Mouse (Mus musculus): ENCODE data around the gene Sgms1.

Sgms1 gene

DNA sequence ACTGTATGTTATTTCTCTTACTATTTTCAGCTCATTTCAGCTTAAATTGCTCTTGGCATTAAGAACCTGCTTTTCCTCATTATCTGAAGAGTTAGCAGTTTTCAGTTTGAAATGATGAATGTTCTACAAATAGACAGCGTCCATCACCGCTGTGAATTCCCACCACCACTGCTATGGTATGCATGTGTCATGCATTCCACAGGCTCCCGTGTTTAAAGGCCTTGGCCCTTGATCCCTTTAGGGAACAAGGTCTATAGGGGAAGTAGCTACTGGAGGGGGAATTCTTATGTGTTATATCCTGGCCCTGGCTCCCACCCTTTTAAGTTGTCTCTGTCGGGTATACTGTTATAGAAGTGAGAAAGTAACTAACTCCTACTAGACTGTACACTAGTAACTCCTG, 210.0 kb downstream of the Sgms1 start:
- DNase-seq (ENCODE audit: low read depth) = no peak

DNA sequence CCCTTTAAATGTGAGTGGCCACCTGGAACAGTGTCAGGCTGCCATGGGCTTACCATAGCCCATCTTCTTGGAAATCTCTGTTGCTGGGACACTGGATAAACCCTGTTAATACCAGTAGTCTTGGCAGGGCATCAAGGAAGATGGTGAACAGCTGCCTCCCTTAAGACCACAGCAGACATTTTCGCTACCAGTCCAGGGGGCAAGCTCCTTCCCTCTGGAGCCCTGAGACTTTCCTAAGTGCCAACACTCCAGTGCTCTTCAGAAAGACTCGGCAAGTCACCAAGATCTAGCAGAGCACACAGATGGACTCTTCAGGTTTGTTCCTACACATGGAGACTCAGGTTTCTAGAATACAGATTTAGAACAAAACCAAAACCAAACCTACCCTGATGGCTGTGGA, 211.4 kb downstream of the Sgms1 start:
- no peak for DNase-seq (ENCODE audit: low read depth)

DNA sequence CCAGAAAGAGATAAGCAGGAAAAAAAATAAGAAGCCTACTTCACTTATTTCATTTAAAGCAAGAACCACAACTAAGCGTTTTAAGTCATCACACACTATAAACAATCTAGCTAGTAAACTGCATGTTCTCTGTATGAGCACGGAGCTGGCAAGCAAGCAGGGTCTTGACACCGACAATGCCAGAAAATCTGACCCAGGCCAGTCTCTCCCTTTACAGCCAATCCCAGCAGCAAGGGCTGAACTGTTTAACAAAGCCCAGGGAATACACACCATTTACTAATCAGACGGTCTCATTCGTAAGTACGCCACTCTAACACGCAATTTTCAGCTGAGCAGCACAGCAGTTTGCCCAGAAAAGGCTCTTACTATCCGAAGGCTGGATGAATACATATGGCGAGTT, 213.1 kb downstream of the Sgms1 start:
- DNase-seq (ENCODE audit: low read depth) = no peak

DNA sequence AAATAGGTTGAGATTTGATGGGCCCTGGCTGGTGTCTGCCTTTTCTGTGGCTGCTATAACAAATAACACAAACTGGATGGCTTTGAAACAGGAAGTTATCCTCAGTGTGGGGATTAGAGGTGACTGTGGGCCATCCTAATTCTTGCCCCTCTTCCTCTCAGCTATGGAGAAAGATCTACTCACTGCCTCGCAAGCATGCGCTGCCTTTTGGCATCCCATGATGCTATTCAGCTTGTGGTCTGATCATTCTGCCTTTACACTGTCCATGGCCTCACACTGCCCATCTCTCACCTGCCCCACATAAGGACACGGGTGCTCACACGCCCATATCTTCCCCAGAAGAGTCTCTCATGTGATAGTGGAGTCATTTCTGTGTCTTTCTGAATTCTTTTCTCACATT, 213.5 kb downstream of the Sgms1 start:
- no peak for DNase-seq (ENCODE audit: low read depth)

DNA sequence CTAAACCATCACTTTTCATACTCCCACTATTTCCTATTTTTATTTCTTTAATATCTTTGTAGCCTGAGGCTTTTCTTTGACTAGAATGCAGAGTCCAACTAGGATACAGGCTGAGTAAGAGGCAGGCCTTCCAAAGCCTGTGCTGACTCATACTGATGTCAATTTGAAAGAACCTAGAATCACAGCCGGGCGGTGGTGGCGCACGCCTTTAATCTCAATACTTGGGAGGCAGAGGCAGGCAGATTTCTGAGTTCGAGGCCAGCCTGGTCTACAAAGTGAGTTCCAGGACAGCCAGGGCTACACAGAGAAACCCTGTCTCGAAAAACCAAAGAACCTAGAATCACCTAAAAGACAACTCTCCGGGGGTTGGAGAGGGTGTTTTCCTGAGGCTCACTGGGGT, 214.5 kb downstream of the Sgms1 start:
- no peak for DNase-seq (ENCODE audit: low read depth)

DNA sequence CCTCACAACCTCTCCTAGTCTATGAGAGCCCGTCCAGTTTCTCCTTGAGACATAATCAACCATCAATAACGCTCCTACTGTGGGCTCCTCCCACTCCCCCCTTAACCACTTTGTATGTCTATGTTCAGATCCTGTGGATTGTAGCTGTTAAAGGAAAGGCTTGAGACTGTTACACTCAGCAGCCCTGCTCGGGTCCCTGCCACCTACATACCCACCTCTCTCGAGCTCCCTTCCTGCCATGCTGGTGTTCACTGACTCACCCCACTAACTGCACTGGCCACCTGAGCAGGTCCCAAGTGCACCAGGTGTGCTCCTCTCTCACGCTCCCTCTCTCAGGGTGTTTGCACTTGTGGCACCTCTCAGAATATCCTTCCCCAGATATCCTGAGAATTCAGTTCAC, 215.0 kb downstream of the Sgms1 start:
- DNase-seq (ENCODE audit: low read depth) = no peak

DNA sequence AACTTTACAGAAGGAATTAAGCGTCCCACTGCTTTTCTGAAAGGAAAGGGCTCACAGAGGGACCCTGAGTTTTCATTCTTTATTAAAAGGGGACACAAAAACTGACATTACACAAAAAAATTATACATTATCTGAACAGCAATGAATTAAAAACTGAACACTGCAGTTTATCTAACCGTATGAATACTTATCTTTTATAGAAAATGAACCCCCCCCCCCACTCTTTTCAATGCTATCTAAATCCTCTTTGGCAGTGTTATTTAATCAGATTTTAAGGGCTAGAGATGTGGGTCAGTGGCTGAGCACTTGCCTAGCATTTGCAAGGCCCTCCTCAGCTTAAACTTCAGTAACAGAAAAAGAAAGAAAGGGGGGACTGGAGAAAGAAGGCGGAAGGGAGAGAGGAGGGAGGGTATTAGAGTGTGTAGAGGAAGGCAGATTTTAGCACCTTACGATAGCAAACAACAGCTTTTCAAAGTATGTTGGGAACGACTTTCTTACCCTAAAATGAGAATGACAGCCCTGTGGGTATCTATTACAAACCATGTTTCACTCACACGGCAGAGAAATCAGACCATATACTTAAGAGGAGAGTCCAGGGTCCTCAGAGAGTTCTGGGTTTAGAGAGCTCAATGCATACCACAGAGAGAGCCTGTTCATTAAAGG, 215.9 kb downstream of the Sgms1 start:
- DNase-seq (ENCODE audit: low read depth) = no peak

DNA sequence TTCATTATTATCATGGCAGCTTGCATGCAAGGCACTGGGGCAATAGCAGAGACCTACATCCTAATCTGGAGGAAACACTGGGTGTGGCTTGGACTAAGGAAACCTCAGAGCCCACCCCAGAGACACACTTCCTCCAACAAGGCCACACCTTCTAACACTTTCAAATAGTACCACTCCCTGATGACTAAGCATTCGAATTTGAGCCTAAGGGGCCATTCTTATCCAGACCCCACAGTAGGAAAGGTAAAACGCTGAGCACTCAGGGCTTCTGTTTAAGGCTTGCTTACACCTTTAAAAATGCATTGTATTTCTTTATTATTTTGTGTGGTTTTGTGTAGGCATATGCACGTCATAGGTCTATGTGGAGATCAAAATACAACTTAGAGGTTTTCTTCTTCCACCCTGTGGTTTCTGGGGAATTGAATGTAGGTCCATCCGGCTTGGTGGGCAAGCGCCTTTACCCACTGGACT, 217.0 kb downstream of the Sgms1 start:
- peak; percentile 72 for DNase-seq (ENCODE audit: low read depth)

DNA sequence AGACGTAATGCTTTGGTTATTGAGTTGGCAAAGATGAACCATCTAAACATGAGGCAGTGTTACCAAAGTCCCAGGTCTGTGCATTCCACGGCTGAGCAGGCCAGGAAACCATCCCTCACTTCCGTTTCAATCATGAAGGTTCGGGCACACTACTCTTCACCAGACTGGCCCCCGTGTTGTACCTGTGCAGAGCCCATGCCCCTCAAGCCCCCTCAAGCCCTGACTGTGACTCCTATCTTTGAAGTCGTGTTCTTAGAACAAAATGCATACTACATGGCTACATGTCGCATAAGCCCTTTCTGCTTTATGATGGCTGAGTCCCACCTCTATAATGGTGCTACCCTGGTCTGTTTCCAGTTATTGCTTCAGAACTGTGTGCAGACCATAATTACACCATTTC, 217.5 kb downstream of the Sgms1 start:
- no peak for DNase-seq (ENCODE audit: low read depth)

DNA sequence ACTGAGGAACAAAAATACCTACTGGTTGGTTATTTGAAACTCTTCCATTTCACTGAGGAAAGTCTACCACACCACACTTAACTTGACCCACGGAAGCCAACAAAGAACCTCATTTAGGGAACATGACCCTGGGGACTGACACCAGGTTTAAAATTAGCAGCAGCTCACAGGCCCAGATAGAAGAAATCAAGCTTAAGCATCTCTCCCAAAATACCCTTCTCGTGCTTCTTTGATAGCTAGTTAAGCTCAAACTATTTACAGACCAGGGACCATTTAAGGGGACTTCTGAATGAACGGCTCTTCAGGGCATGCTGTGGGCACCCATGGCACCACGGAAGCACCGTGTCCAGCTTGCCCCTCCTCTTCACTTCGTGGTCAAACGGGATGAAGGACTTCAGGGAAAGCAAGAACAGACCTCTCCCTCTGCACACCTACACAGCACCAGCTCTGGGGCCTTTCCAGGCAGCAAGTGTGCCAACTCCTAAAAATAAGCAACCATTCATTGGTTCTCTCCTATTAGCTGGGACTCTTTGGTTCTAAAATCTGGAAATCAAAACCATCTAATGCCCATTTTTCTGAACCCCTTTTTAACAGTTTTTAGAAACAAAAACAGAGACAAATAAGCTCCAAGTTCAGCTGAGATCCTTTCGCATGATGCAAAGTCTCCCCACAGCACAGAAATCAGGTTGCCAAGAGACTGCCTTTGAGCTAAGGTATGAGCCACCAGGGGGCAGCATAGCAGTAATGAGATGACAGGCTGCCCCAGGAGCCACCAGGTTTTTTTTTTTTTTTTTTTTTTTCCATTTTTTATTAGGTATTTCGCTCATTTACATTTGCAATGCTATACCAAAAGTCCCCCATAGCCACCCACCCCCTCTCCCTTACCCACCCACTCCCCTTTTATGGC, 219.6 kb downstream of the Sgms1 start:
- DNase-seq (ENCODE audit: low read depth) = peak; percentile 74

DNA sequence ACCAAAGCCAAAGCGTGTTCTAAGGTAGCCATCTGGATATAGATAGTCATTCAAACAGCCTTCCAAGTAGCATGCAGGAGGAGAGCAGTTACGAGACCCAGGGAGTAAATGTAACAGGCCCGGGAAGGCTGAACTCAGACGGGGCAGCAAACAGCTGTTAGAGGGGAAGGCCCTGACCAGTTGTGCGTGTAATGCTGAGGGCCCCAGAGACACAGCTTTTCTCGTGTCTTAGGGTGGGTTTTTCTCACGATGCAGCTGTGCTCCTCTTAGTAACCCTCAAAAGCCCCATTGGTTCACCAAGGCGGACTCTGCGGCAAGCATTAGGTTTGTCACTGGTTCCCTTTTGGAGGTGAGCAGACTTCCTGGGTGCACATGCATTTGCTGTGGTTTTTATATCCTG, 221.5 kb downstream of the Sgms1 start:
- DNase-seq (ENCODE audit: low read depth) = no peak

DNA sequence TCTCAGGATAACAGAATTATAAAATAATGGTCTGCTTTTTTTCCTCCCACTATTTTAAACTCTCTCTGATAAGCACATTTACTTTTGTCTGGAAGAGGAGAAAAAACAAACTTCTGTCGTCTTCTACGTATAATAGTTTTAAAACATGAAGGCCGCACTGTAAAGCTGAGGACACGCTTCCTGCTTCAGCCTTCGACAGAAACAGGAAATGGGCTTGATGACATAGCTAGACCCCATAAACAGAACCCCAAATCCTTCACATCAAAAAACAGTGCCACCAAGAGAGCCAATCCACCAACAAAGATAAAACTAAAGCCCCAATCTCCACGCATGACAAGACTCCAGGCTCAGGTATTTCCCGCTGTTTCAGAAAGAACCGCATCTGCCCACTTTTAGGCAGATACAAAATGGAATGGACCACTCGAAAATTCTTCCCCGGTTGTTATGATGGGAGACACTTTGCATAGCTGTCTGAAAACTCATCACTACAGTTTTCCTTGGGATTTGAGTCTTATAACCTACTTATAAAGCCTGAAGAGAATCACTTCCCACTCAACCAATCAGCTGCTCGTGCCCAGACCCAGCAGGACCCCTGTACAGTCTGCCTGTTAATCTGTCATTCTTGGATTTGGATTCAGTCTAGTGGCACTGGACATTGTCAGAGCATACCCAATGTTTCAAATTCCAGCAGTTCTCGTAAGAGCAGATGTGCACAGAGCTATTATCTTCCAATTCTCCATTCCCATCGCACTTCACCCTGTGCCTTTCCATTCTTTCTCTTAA, 222.5 kb downstream of the Sgms1 start:
- no peak for DNase-seq (ENCODE audit: low read depth)

DNA sequence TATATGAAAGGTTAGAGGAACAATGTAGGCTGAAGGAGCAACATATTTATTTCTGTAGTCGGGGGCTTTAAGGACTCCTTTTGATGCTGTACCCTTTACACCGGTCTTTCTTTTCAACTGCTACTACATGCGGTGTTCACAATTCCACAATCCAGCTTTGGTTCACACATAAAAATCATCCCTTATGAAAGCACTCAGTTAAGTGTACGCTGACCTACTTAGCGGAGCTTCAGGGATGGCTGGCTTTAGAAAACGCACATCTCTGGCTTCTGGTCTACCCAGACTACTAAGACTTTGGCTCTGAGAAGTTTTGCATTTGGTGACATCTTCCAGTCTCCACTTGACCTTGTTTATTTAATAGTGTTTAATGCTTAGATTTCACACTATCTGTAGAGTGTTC, 223.8 kb downstream of the Sgms1 start:
- no peak for DNase-seq (ENCODE audit: low read depth)

DNA sequence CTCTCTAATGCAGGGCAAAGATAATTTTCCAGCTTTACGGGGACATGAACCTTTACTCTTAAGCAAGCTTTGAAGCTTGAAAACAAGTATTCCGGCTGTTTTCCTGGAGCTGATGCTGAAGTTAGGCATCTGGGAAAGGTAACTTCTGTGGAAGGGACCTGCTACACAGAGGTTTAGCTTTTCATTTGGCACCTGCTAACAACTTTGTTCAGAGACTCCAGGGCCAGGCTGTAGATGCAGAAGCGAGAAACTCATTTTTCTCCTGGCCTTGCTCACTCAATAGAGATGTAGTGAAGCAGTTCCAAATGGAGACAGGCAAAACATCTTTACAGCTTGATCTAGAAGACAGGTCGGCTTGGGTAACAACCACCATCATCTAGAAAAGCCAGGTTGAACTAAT, 225.4 kb downstream of the Sgms1 start:
- DNase-seq (ENCODE audit: low read depth) = no peak

DNA sequence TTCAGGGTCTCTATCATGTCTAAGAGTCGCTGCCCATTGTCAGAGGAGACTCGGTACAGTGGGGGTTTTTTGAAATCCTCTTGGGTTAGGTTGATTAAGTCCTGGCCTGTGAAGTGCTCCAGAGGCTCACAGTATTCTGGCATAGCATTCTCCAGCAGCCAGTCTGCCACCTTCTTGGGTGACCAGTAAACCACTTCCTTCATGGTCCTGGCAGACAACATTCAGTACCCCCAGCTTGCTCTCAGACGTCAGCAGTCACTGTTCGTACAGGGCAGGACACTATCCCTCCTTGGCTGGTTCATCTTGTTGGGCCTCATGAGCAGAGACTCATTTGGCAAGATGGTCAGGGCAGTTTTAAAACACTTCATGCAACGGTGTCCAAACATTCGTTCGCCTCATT, 229.6 kb downstream of the Sgms1 start:
- no peak for DNase-seq (ENCODE audit: low read depth)

DNA sequence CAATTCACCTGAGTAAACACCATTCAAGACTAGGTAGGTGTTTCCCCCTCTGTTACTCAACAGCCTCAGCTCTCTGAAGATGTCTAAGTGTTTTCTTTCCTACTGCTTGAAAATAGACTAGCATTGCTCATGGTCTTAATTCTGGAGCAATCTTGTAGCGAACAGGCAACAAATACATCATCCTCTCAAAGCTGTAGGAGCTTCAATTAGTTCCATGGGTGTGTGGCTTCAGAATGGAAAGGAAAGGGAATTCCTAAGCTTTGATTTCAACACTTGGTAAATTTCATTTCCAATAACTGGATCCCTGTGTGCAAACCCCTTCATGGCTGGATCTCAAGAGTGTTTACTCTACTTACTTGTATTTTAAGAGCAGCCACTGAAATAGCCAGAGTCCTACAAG, 230.3 kb downstream of the Sgms1 start:
- no peak for DNase-seq (ENCODE audit: low read depth)

DNA sequence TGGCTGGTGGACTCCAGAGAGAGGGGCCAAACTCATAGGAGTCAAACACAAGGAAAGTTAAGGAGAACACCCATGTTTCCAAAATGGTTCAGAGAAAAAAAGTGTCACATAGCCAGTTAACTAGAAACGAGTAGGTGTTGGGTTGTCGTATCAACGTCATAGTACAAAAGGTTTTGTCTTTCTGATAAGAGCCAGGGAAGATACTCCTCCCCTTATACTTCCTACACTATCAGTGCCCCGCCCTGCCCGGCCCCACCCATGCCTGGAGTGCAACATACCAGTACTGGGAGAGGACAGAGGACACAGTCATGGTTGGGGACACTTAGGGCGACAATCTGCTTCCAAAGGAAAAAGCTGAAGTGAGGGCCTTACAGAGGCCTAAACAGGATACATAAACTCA, 232.5 kb downstream of the Sgms1 start:
- DNase-seq (ENCODE audit: low read depth) = peak; percentile 77

DNA sequence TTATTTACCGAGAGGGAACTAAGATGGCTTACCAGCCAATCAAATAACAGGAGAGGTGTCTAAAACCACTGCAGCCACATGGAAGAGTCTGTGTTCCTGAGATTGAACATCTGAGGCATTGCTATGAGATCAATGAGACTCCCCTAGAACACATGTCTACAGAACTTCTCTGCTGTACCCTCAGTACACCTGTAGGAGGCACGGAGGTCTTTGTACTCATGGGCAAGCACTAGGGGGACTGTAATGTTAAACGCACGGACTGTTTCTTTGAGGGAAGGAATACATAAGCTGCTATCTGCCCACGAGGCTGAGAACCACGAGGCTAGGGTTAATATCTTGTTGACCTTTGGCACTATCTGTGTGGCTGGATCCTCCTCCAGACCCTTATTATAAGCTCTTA, 237.0 kb downstream of the Sgms1 start:
- no peak for DNase-seq (ENCODE audit: low read depth)

DNA sequence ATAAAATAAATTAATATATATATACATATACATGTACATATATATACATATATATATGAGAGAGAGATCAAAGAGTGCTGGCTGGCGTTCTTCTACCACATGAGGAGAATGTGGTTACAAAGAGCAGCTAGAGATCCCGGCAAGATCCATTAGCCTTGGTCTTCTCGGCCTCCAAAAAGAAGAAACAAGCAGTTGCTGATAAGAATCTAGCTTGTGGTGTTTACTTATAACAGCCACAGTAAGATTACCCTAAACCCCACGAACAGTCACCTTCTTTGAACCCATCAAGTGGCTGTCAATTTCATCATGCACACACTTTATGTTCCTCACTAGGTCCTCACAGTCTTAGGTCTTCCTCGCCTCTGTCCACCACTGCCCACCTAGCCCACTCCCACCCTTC, 240.8 kb downstream of the Sgms1 start:
- no peak for DNase-seq (ENCODE audit: low read depth)

DNA sequence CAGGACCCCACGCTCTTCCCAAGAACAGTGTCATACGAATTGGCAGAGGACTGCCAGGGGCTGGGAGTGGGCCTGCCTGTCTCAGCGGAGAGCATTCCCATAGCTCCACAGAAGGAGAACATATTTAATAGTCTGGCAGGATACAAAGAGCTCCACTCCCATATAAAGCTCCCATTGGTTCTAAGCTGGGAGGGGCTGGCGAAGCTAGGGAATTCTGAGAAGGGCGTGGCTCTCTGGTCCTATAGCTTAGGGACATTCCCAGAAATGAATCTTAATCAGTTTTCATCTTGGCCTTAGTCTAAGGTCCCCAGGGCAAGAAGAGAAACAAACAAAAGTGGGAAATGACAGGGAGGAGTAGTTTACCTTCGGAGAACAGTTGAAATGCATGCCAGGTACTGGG, 247.1 kb downstream of the Sgms1 start:
- no peak for DNase-seq (ENCODE audit: low read depth)

DNA sequence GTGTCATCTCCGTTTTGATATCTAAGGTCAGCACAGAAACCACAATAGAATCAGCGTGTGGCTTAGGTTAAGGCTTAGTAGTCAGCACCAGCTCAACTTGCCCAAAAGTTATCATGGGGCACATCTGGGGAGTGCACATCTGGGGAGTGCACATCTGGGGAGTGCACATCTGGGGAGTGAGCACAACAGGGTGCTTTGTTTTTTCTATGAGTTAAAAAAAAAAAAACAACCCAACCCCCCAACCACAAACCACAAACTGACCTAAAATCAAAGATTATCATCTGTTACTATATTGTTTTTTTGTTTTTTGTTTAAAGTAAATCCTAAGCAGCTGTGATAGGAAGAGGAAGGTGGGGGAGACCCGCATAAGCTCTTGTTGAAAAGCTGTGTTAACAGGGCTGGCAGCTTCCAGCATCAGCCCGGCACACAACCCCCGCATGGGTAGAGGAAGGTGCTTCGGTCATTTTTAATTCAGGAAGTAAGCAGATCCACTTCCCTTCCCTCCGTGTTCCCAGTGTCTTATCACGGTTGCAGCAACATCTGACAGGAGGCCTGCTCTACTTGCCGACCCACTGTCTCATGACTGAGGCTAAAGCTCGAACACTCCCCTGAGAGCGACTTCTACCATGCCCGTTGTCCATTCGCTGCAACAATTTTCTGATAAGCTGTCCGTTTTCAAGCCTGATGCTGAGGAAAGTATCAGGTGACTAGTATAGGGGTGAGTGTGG, 251.0 kb downstream of the Sgms1 start:
- DNase-seq (ENCODE audit: low read depth) = peak; percentile 50

DNA sequence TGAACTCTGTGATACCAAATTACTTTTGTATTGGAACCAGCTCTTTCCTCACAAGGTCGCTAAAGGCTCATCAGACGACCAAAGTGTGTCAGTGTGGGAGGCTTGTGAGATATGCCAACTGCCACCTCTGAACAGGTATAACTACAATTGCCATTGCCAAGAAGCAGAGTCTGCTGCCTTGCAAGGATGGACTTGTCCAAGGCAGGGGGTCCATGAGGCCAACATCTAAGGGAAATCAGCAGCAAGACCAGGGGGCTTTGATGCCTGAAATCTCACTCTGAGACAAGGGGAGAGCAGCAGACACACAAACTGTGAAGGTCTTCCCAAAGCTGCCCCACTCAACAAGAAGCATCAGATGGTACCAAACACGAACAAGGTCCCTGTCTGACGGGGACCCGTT, 251.6 kb downstream of the Sgms1 start:
- no peak for DNase-seq (ENCODE audit: low read depth)
